Mouse (Mus musculus) olfactory bulb, adult 2 months (tissue): ENCODE results near the gene Trim25.
"Not testable (repeated sequence)": the region's sequence is repeated elsewhere in the genome, so short reads cannot be mapped to it uniquely, and the experiment has no call there.

ENCODE experiments used
- CTCF ChIP-seq: fragments of 200-500 bp; IDR thresholded peaks from 2 replicates; pipeline ENCODE4 v1.5.1; 2012; ENCODE audit warnings: low read depth, mild to moderate bottlenecking, low read length, moderate library complexity; ENCODE audit not compliant: insufficient read depth
- POLR2A ChIP-seq: fragments of 200-500 bp; IDR thresholded peaks from 2 replicates; pipeline ENCODE4 v1.6.1; 2012; ENCODE audit warnings: mild to moderate bottlenecking, low read depth, low read length, moderate library complexity; ENCODE audit not compliant: insufficient read depth

- not testable (repeated sequence) for TF ChIP-seq POLR2A, CTCF
These were observed 1.8 kb upstream of the Trim25 start for GRCm38 (mm10) chr11:88997343-88997742.
